Mouse (Mus musculus) heart, embryonic 16.5 days (tissue): ENCODE measurements at regions not wholly inside any gene's neighbourhood (a gene's known extent, or its start where the extent isn't known, plus 50 kb on each side); places are given as distances from the start of the nearest gene placed in this dataset.

Experiments
- ATAC-seq: fragments of 200-750 bp; cut with Nextera tagmentation; replicated peaks from 2 replicates; pipeline ENCODE4 v1.8.0; 2017; ENCODE audit warnings: moderate number of reproducible peaks; ENCODE audit not compliant: insufficient read depth, low FRiP score; ENCODE audit errors: extremely low read depth
- H3K27ac ChIP-seq: fragments of 300-500 bp; sonication (generic); 2 replicates; pipeline ENCODE4 v1.5.1; 2014; ENCODE audit warnings: mild to moderate bottlenecking, low read length, control low read depth, moderate library complexity
- H3K27me3 ChIP-seq: fragments of 300-500 bp; sonication (generic); 2 replicates; pipeline ENCODE4 v1.6.1; 2014; ENCODE audit warnings: low read length, mixed read lengths; ENCODE audit not compliant: control insufficient read depth, insufficient read depth
- H3K36me3 ChIP-seq: fragments of 300-500 bp; sonication (generic); 2 replicates; pipeline ENCODE4 v1.6.1; 2014; ENCODE audit not compliant: control insufficient read depth, insufficient read depth
- H3K4me1 ChIP-seq: fragments of 300-500 bp; sonication (generic); 2 replicates; pipeline ENCODE4 v1.6.1; 2014; ENCODE audit warnings: low read length, mixed read lengths; ENCODE audit not compliant: control insufficient read depth, insufficient read depth
- H3K4me2 ChIP-seq: fragments of 300-500 bp; sonication (generic); 2 replicates; pipeline ENCODE4 v1.6.1; 2014; ENCODE audit warnings: low read depth, mild to moderate bottlenecking, control low read depth, low read length
- H3K4me3 ChIP-seq: fragments of 300-500 bp; sonication (generic); 2 replicates; pipeline ENCODE4 v1.5.1; 2014; ENCODE audit warnings: mild to moderate bottlenecking, control low read depth, low read length
- H3K9ac ChIP-seq: fragments of 300-500 bp; sonication (generic); 2 replicates; pipeline ENCODE4 v1.6.1; 2014; ENCODE audit warnings: low read length, control low read depth
- H3K9me3 ChIP-seq: fragments of 300-500 bp; sonication (generic); replicated peaks from 2 replicates; pipeline ENCODE4 v1.6.1; 2016; ENCODE audit warnings: low read length; ENCODE audit not compliant: control insufficient read depth
- WGBS: fragments of 180-500 bp; shearing (Covaris S2); extraction: QIAGEN DNeasy Blood & Tissue Kit; methylation state at CpG from one replicate; pipeline ENCODE4 v1.1.7; 2014; 5-methylcytosine and 5-hydroxymethylcytosine counted together

GRCm38 (mm10) chr7:36155159-36155558, 352.4 kb upstream of the Zfp507 start:
- Histone ChIP-seq H3K9me3 (no peaks in the 10 kb centered on the region), H3K36me3 (no peaks in the 10 kb centered on the region), H3K4me1 (no peaks in the 10 kb centered on the region), H3K9ac (no peak overlapping the region), H3K4me2 (no peak overlapping the region), H3K4me3 (no peak overlapping the region), H3K27me3 (no peaks in the 10 kb centered on the region), H3K27ac (no peak overlapping the region)
- 66% methylated on average over 6 of the region's 6 CpGs for WGBS
- no peak for ATAC-seq

DNA sequence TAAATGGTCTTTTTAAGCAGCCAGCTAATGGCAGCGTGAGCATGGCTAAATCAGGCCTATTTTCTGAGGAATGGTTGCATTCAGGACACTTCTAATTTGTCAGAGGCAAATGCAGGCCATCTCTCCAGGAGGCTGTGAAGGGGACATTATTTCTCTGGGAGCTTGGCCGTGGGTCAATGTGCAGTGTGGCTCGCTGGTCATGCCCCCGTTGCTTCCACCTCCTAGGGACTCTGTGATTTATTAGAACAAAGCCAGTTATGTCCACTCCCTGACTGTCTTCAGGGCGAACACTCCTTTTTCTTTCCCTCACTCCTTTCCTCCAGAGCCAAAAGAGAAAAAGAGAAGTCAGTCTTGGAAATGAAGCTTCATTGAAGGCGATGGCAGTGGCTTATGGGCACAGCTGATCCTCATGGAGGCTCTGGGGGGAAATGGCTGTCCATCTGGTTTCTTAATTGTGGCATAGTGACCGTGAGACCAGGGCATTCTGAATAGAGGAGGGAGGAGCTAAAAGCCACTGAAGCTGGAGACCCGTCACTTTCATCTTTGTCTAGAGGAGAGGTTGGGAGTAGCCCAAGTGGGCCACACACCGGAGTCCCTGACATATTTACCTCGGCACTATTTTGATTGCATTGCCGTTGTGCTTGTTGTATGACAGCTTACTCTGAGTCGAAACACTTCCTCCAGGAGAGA, 348.2 kb upstream of the Zfp507 start:
- Histone ChIP-seq H3K27me3 (no peaks in the 10 kb centered on the region), H3K9ac (no peak overlapping the region), H3K4me2 (no peak overlapping the region), H3K9me3 (no peaks in the 10 kb centered on the region), H3K36me3 (no peaks in the 10 kb centered on the region), H3K4me1 (no peaks in the 10 kb centered on the region), H3K27ac (no peak overlapping the region), H3K4me3 (no peak overlapping the region)
- no peak for ATAC-seq
- WGBS: 61% methylated on average over 12 of the region's 12 CpGs

DNA sequence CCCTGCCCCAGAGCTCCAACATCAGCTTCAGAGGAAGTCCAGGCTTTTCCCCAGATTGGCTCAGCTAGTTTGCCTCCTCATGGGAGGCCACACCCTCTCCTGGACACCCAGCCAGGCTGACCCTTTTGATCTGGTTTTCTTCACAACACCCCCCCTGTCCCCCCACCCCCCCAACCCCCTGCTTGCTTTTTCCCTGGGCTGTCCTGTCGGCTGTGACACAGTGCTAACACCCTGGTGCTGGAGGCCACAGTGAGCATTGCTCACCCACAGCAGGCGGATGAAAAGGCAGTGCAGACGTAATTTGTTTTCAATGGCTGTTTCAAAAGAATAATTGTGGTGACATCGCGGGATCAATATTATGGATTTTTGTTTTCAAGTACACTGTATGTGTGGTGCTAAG, 333.8 kb upstream of the Zfp507 start:
- H3K4me1 ChIP-seq: peaks cover 11% of the 10 kb centered on the region
- H3K27me3 ChIP-seq: no peaks in the 10 kb centered on the region
- H3K9me3 ChIP-seq: no peaks in the 10 kb centered on the region
- ATAC-seq: no peak
- no peak overlapping the region for H3K4me3 ChIP-seq
- H3K9ac ChIP-seq: no peak overlapping the region
- WGBS: 49% methylated on average over 5 of the region's 5 CpGs
- no peaks in the 10 kb centered on the region for H3K36me3 ChIP-seq
- no peak overlapping the region for H3K27ac ChIP-seq
- no peak overlapping the region for H3K4me2 ChIP-seq

DNA sequence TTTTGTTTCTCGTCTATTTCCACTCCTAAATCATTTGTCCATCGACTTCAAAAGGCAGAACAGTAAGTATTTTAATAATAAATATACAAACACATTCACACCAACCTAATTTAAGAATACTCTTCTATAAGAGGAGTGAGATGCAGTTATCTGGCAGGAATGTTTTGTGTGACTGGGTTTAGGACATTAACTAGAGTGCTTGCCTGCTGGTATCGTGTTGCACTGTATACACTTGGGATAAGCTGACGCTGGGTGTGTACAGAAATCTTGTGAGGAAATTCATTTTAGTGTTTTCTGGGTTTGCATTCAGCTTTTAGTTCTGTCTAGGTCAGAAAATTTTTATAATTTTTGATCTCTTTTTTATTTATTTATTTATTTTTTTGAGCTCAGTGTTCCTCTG, 331.8 kb upstream of the Zfp507 start:
- no peak for ATAC-seq
- 57% methylated on average over 4 of the region's 4 CpGs for WGBS

DNA sequence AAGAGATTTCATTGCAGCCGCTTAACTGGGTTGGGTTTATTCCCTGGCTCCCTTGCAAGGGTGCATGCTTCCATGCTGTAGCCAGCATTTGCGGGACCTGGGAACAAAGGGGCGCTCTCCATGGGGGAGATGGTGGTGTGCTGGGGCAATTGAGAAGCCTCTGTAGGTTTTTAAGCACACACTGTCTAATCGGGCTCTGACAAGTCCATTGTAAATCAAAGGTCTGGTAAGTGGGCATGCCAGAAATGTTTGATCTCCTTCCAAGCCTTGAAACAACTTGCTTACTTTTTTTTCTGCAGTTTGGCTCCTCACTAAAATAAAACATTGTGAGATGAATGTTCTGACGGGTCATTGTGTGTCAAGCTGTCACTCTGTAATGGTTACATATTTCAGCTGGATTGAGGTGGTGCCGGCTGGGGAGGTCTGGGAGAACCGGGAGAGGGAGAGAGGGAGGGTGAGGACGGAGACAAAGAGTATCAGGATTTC, 330.9 kb upstream of the Zfp507 start:
- 9% methylated on average over 8 of the region's 8 CpGs for WGBS
- H3K4me2 ChIP-seq: peak overlapping the region; percentile 33
- H3K27ac ChIP-seq: peak overlapping the region; percentile 32; the same call in 1 of the 2 replicates

More for the DNA sequence above, 331.8 kb upstream of the Zfp507 start:
- H3K4me2 ChIP-seq: no peak overlapping the region
- H3K36me3 ChIP-seq: no peaks in the 10 kb centered on the region
- peaks cover 11% of the 10 kb centered on the region for H3K4me1 ChIP-seq
- no peak overlapping the region for H3K9ac ChIP-seq
- no peak overlapping the region for H3K27ac ChIP-seq
- H3K4me3 ChIP-seq: no peak overlapping the region
- H3K27me3 ChIP-seq: no peaks in the 10 kb centered on the region
- no peaks in the 10 kb centered on the region for H3K9me3 ChIP-seq

DNA sequence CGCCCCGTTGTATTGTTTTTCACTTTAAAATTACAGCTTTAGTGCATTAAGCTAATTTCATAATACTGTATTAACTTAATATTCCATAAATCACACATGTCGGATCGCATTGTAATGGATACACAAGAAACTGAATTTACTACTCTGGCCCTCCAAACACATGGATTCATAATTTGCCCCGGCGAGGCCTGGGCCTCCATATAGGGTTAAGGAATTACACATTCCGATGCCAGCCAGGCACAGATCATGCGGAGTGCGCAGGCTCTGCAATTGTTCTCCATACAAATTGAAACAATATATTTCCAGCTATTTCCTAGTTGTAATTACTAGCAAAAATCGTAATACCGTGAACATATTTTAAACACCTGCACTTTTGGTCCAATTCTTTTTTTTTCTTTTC, 330.2 kb upstream of the Zfp507 start:
- Histone ChIP-seq H3K9me3 (no peaks in the 10 kb centered on the region), H3K4me1 (peaks cover 11% of the 10 kb centered on the region), H3K27me3 (no peaks in the 10 kb centered on the region), H3K27ac (no peak overlapping the region), H3K4me2 (no peak overlapping the region), H3K4me3 (no peak overlapping the region), H3K9ac (no peak overlapping the region), H3K36me3 (no peaks in the 10 kb centered on the region)
- ATAC-seq: no peak
- WGBS: 82% methylated on average over 11 of the region's 11 CpGs

More for the DNA sequence above, 330.9 kb upstream of the Zfp507 start:
- Histone ChIP-seq H3K9ac (no peak overlapping the region), H3K9me3 (no peaks in the 10 kb centered on the region), H3K4me1 (peaks cover 11% of the 10 kb centered on the region), H3K36me3 (no peaks in the 10 kb centered on the region), H3K4me3 (no peak overlapping the region), H3K27me3 (no peaks in the 10 kb centered on the region)
- ATAC-seq: peak; percentile 81

GRCm38 (mm10) chr7:36132569-36132968, 329.8 kb upstream of the Zfp507 start:
- 70% methylated on average over 1 of the region's 1 CpGs for WGBS
- no peak for ATAC-seq

GRCm38 (mm10) chr7:36097054-36097453, 294.3 kb upstream of the Zfp507 start:
- no peaks in the 10 kb centered on the region for H3K4me1 ChIP-seq

More at GRCm38 (mm10) chr7:36132569-36132968, 329.8 kb upstream of the Zfp507 start:
- H3K9ac ChIP-seq: no peak overlapping the region
- peaks cover 11% of the 10 kb centered on the region for H3K4me1 ChIP-seq
- no peaks in the 10 kb centered on the region for H3K9me3 ChIP-seq
- H3K36me3 ChIP-seq: no peaks in the 10 kb centered on the region
- no peak overlapping the region for H3K27ac ChIP-seq
- H3K4me3 ChIP-seq: no peak overlapping the region
- no peak overlapping the region for H3K4me2 ChIP-seq
- no peaks in the 10 kb centered on the region for H3K27me3 ChIP-seq

DNA sequence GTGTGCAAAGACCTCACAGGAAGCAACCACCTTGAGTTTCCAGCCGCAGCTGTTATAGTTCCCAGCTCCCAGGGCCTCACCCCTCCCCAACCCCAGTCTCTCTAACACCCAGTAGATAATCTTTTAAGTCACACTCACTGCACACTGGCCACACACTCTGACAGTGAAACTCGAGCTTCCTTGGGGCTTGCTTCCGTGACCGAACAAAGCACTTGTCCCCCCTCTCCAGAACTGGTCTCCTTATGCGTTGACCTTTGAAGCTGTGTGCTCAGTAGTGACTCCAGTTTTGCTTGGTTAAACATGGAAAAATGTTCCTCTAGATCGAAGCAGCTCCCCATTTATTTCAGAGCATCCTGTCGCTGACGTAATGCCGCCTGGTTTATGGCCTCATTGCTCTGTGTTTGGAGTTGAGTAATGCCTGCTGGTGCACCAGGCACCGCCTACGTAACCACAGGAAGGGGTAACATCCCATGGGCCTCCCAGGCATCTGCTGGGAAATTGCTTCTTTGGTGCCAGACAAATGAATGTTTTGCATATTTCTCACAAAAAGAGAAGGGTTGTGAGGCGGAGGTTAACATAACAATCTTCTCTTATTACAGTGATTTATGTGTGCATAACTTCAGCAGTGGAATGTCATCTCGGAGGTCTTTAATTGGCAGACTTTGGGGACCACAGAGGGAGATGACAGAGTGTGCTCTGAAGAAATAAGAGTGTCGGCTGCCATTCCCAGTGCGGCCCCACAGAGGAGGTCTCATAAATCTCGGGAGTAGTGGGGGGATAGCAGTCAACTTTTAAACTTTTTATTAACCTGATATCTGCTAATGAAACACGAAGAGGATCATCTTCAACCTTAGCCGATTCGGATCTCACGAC, 292.7 kb upstream of the Zfp507 start:
- no peaks in the 10 kb centered on the region for H3K9me3 ChIP-seq
- no peak overlapping the region for H3K27ac ChIP-seq
- WGBS: 67% methylated on average over 20 of the region's 20 CpGs
- no peaks in the 10 kb centered on the region for H3K36me3 ChIP-seq
- no peaks in the 10 kb centered on the region for H3K27me3 ChIP-seq
- no peak overlapping the region for H3K9ac ChIP-seq
- no peak overlapping the region for H3K4me3 ChIP-seq
- peaks cover 2% of the 10 kb centered on the region for H3K4me1 ChIP-seq
- no peak for ATAC-seq
- H3K4me2 ChIP-seq: no peak overlapping the region

More at GRCm38 (mm10) chr7:36097054-36097453, 294.3 kb upstream of the Zfp507 start:
- H3K36me3 ChIP-seq: no peaks in the 10 kb centered on the region
- WGBS: 86% methylated on average over 4 of the region's 4 CpGs
- H3K27ac ChIP-seq: no peak overlapping the region
- no peak overlapping the region for H3K4me3 ChIP-seq
- no peaks in the 10 kb centered on the region for H3K9me3 ChIP-seq
- no peak for ATAC-seq
- H3K4me2 ChIP-seq: no peak overlapping the region
- no peaks in the 10 kb centered on the region for H3K27me3 ChIP-seq
- no peak overlapping the region for H3K9ac ChIP-seq
